Mouse (Mus musculus) spleen, postnatal 10 days (tissue): ENCODE data around the gene Flt3.

Experiments used
- DNase-seq, 2 experiments: peaks; one replicate each; pipeline ENCODE4 v3.0.0; 2021 to 2022; ENCODE audit warnings: low spot score in 2 of 2

The Flt3 gene

GRCm38 (mm10) chr5:147312830-147313685, 87.2 kb downstream of the Flt3 start:
- DNase-seq: no peak

- no peak for DNase-seq
Observed at GRCm38 (mm10) chr5:147309786-147310185, 90.5 kb downstream of the Flt3 start.

GRCm38 (mm10) chr5:147308451-147308850, 91.8 kb downstream of the Flt3 start:
- DNase-seq: no peak

- no peak for DNase-seq
Observed at GRCm38 (mm10) chr5:147307398-147307785, 92.9 kb downstream of the Flt3 start.

GRCm38 (mm10) chr5:147306638-147307397, 93.5 kb downstream of the Flt3 start, which contains the start of gene Cdx2:
Gene Cdx2, minus strand, starts transcription at chr5:147307270.
- DNase-seq: no peak

GRCm38 (mm10) chr5:147305856-147306637, 94.2 kb downstream of the Flt3 start:
- no peak for DNase-seq

GRCm38 (mm10) chr5:147305166-147305565, 95.1 kb downstream of the Flt3 start:
- no peak for DNase-seq

GRCm38 (mm10) chr5:147304276-147305155, 95.8 kb downstream of the Flt3 start:
- no peak for DNase-seq

- no peak for DNase-seq
Observed at GRCm38 (mm10) chr5:147302746-147303400, 97.4 kb downstream of the Flt3 start.

- no peak for DNase-seq
Observed at GRCm38 (mm10) chr5:147302141-147302540, 98.1 kb downstream of the Flt3 start.

GRCm38 (mm10) chr5:147301781-147302070, 98.6 kb downstream of the Flt3 start:
- DNase-seq: no peak

GRCm38 (mm10) chr5:147300917-147301780, 99.1 kb downstream of the Flt3 start:
- DNase-seq: no peak

- no peak for DNase-seq
Observed at GRCm38 (mm10) chr5:147300001-147300363, 100.3 kb downstream of the Flt3 start.

GRCm38 (mm10) chr5:147299255-147300000, 100.9 kb downstream of the Flt3 start:
- peak in 1 of 2 experiments; percentile 46 for DNase-seq

GRCm38 (mm10) chr5:147297249-147297648, 103.0 kb downstream of the Flt3 start:
- DNase-seq: no peak

GRCm38 (mm10) chr5:147294121-147294520, 106.2 kb downstream of the Flt3 start:
- no peak for DNase-seq

GRCm38 (mm10) chr5:147293127-147293910, 107.0 kb downstream of the Flt3 start:
- peak in 1 of 2 experiments; percentile 68 for DNase-seq

GRCm38 (mm10) chr5:147292506-147293120, 107.7 kb downstream of the Flt3 start:
- no peak for DNase-seq
